Mouse (Mus musculus) cortical plate, adult 2 months (tissue): Measurements from ENCODE around the gene Gm11733.

ENCODE experiments used
- CTCF ChIP-seq: fragments of 200-500 bp; IDR thresholded peaks from 2 replicates; pipeline ENCODE4 v1.5.1; 2011; ENCODE audit warnings: mild to moderate bottlenecking, control low read depth, low read length; ENCODE audit not compliant: insufficient read depth; ENCODE audit errors: extremely low read depth
- POLR2A ChIP-seq: fragments of 200-500 bp; IDR thresholded peaks from 2 replicates; pipeline ENCODE4 v1.6.1; 2011; ENCODE audit warnings: mild to moderate bottlenecking, low read length, control low read depth; ENCODE audit not compliant: insufficient read depth; ENCODE audit errors: extremely low read depth

DNA sequence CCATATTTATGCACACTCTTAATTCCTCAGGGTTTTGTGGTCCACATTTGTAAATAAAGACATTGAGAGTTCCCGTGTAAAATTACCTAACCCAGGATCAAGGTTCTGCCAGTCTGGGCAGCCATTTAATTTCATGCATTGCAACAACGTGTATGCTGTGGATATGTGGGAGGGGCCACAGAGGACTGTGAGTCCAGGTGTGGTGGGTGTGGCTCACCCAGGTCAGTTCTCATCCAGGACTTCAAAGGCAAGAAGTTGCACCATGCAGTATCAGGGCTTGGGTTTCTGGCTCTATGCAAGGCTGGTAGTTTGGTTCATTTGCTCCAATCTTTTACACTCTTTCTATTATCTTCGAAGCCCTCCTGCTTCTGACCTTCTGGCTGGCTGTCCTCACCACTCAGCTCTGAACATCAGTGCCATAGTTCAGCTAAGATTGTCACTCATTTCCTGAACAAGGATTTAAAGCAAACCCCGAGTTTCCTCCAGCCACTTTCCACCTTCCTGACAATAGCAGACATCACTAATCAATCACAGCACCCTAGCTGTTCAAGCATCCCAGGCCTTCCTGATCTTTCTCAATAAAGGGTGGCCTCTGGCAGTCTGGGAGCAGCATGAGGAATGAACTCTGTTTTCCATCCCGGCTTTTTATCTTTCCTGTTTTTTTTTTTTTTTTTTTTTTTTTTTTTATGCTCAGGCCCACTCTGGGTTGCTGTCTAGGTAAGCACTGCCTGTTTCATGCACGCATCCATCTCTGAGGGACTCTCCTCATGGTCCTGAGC lies 15.4 kb upstream of the Gm11733 start:
- TF ChIP-seq POLR2A (no peak), CTCF (no peak)
